Mouse (Mus musculus) Patski (cell line): ENCODE measurements around the gene Stk10. TPM values are rescaled to one million over a fixed set of nuclear protein-coding genes. Genes with fewer than 3 reads are reported as not detected.
A peak's percentile ranks its signal among the peaks of the same experiment; 100 is the strongest.

Source experiments
- ATAC-seq: fragments of 100-300 bp; one replicate; pipeline ENCODE4 v1.8.0; 2021
- CTCF ChIA-PET: fragments of 350-600 bp; sonication (Branson Sonifier 250); formaldehyde crosslinking; loops from one replicate; lab custom pipeline; 2022; ENCODE audit warnings: inconsistent platforms; lab: Charles Lee
- POLR2A ChIA-PET: fragments of 350-600 bp; sonication (Branson Sonifier 250); formaldehyde crosslinking; loops from one replicate; lab custom pipeline; 2022; ENCODE audit warnings: antibody characterized with exemption, inconsistent platforms; lab: Charles Lee
- DNase-seq: peaks from one replicate; pipeline ENCODE4 v3.0.0-alpha.2; 2011; ENCODE audit warnings: low read depth, low spot score
- H3K27me3 ChIP-seq: fragments of 371-371 bp; one replicate; pipeline ENCODE4 v1.5.1; 2021
- CTCF ChIP-seq: fragments of 100-300 bp; IDR thresholded peaks from one replicate; pipeline ENCODE4 v1.5.1; 2021
- in situ Hi-C: fragments of 300-500 bp; cut with MboI; formaldehyde crosslinking; loops from 3 replicates; pipeline ENCODE4 v1.11.1; 2018; ENCODE audit warnings: low pct_unique_long_range_greater_than_20kb, mixed read lengths
- polyA plus RNA-seq: library from polyadenylated mRNA; unstranded; gene quantifications from one replicate; pipeline ENCODE4 v1.2.3, GENCODE M21; 2021

The Stk10 gene
- polyA plus RNA-seq, 1 experiment from 2014 or later: 18.1 TPM

DNA sequence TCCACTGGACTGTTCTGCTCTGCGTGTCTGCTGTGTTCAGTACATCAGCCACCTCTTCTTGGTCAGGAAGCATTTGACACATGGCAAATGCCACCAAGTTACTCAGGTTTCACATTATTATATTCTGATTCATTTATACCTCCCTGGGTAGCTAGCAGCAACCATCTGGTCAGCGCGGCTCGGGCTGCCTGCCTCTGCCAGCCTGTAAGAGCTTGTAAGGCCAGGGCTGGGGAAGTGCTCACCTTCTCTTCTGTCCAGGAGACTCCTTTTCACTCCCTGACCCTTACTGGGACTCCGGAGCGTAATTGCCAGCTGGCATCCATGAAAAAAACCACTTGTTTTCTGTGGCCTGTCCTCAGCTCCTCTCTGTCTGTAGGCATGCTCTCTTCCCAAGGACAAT is 16.1 kb downstream of the Stk10 start:
- POLR2A ChIA-PET: no interaction called here
- H3K27me3 ChIP-seq: no peaks in the 10 kb centered on the region
- in situ Hi-C loops: no loop called here
- DNase-seq (no peak), ATAC-seq (no peak)
- no peak for TF ChIP-seq CTCF
- CTCF ChIA-PET: interaction anchor here (1.7 kb wide), 1 partner anchor 11 kb away, joined by 7 read pairs; no protein-coding TSS in a partner anchor

DNA sequence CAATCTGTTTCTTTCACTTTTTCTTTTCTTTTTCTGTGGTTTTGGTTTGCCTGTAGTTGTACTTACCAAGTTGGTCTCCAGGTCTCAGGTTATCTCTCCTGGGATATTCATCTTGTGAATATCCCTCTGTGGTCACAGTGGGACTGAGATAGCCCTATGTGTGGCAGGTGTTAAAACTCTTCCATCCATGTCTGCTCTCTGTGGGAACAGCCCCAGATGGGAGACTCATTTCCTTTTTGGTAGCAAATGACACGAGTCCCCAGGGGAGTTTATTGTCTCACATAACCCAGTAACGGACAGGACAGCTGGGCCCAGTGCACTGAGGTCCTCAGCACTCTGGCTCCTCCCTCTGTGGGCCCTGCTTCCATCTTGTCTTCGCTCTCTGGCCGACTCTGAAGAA is 17.0 kb downstream of the Stk10 start:
- no peak for TF ChIP-seq CTCF
- DNase-seq (no peak), ATAC-seq (no peak)
- POLR2A ChIA-PET: no interaction called here
- H3K27me3 ChIP-seq: no peaks in the 10 kb centered on the region
- in situ Hi-C loops: no loop called here
- CTCF ChIA-PET: interaction anchor here (1.7 kb wide), 1 partner anchor 10 kb away, joined by 7 read pairs; no protein-coding TSS in a partner anchor

DNA sequence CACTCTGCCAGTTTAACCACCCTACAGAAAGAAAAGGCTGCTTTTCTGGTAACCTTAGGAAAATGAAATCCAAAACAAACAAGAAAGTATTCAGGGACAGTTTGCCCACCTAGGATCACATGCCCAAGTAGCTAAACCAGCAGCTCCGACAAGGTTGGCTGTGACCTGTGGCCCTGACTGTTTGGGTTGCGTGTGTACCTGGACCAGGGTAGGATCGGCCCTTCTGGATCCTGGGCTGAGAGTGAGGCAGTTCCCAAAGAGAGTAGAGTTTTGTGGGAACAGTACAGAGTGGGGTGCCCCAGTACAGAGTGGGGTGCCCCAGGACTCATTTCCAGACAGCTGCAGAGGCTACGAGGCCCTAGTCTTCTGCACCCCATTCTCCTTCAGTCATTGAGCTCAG is 18.0 kb downstream of the Stk10 start:
- ATAC-seq (no peak), DNase-seq (no peak)
- in situ Hi-C loops: no loop called here
- ChIA-PET POLR2A (interaction anchor here (2.3 kb wide), 1 partner anchor 18 kb away, joined by 10 read pairs; the partner anchor contains the start of gene Stk10), CTCF (interaction anchor here (1.4 kb wide), 1 partner anchor 12 kb away, joined by 4 read pairs; no protein-coding TSS in a partner anchor)
- H3K27me3 ChIP-seq: no peaks in the 10 kb centered on the region
- no peak for TF ChIP-seq CTCF

DNA sequence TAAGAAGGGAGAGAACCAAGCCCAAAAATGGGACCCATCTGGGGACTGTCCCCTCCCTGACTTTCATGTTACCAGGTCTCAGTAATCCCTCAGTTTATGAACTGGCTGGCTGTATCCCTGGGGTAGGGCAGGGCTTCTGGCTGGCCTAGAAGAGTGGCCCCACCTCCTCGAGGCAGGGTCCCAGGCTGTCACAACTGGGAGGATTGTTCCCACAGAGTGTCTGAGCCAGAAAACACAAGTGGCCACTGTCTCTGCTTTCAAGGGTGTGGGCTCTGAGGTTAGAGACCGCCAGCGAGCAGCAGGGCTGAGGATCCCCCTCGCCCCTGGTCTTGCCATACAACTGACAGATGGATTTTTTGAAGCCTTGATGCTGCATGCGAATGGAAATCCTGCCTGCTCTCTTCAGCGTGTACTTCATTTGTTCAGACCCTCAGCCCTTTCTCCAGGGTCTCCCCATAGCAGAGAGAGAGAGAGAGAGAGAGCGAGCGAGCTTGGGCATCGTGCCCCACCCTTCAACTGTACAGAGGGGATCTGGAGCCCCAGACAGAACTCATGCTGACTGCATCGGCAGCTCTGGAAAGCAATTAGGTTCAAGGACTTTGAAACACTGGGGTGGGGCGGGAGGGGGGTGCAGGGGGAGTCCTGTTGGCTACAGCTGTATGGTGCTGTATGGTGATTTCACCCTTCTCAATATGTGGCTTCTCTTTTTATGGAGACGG is 18.6 kb downstream of the Stk10 start:
- in situ Hi-C loops: no loop called here
- ATAC-seq (no peak), DNase-seq (no peak)
- no peaks in the 10 kb centered on the region for H3K27me3 ChIP-seq
- ChIA-PET CTCF (interaction anchor here (1.0 to 1.4 kb wide), 2 partner anchors 13 to 82 kb away, joined by 3 to 4 read pairs; no protein-coding TSS in a partner anchor), POLR2A (interaction anchor here (2.3 kb wide), 1 partner anchor 18 kb away, joined by 10 read pairs; the partner anchor contains the start of gene Stk10)
- no peak for TF ChIP-seq CTCF

DNA sequence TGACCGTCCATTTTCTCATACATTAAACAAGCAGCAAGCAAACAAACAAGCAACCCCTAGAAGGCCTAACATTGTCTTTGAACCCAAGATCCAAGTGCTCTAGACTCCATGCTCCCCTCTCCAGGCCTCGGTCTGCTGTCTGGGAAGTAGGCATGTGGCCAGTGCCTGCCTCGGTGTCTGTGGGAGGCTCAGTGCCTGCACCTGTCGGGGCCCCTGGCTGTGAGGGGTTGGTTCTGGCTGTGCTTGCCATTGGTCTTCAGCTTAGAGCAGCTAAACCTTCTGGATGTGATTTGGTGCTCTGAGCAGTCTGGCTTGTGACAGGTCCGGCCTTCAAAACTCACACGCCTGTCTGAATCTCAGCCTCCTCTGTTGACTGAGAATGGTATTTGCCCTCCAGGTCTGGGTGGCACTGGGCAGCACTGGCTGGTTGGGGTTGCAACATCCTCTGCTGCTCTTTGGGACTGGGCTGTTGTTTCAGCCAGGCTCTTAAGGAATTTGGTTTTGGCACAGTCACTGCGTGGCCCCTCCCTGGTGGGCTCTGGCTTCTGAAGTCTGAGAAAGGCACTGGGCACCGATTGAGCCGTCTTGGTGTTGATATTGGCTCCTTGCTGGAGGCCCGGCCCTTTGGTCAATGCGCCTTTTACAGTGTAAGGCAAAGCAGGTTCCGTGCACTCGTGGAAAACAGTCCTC is 19.4 kb downstream of the Stk10 start:
- peak; percentile 97 for ATAC-seq
- no peak for TF ChIP-seq CTCF
- CTCF ChIA-PET: interaction anchor here (1.0 to 1.6 kb wide), 3 partner anchors 14 to 83 kb away, joined by 3 to 4 read pairs (median 4); no protein-coding TSS in a partner anchor
- POLR2A ChIA-PET: interaction anchor here (2.3 kb wide), 1 partner anchor 19 kb away, joined by 10 read pairs; the partner anchor contains the start of gene Stk10
- in situ Hi-C loops: no loop called here
- DNase-seq: peak; percentile 91
- H3K27me3 ChIP-seq: no peaks in the 10 kb centered on the region

DNA sequence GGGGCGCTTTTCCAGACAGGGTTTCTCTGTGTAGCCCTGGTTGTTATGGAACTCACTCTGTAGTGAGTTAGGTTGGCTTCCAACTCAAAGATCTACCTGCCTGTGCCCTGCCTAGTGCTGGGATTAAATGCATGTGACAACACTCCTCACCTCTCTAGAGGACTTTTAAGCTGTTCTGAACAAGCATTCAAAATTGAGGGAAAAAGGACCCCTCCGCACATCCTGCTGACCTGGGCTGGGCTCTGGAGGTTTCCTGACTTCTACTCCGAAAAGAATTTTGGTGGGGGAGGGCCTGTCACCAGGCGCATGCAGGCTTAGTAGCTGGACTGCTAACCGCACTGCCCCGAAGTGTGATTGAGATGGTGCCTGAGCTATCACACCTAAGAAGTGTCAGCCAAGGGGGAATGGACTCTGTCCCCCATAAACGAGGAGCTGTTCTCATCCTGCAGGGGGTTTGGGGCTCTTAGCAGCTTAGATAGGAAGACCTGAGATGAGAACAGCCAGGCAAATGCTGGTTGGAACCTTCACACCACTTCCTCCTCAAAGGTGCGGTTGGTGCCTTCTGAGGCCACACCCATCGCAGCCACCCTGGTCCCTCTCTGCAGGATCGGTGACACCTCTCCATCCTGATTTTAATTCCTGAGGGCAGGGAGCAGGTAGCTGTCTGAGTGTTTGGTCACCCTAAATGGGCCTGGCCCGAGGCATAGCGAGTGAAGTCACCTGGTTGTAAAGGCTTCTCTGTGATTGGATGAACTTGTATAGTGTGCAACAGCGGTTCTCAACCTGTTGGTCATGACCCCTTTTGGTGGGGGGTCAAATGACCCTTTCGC is 20.4 kb downstream of the Stk10 start:
- no peak for ATAC-seq
- no peaks in the 10 kb centered on the region for H3K27me3 ChIP-seq
- in situ Hi-C loops: no loop called here
- no peak for TF ChIP-seq CTCF
- no peak for DNase-seq
- ChIA-PET POLR2A (interaction anchor here (0.6 to 2.3 kb wide), 3 partner anchors 20 to 67 kb away, joined by 3 to 10 read pairs (median 3); partner anchors contain the start of gene Stk10), CTCF (interaction anchor here (1.6 kb wide), 1 partner anchor 40 kb away, joined by 4 read pairs; no protein-coding TSS in a partner anchor)

DNA sequence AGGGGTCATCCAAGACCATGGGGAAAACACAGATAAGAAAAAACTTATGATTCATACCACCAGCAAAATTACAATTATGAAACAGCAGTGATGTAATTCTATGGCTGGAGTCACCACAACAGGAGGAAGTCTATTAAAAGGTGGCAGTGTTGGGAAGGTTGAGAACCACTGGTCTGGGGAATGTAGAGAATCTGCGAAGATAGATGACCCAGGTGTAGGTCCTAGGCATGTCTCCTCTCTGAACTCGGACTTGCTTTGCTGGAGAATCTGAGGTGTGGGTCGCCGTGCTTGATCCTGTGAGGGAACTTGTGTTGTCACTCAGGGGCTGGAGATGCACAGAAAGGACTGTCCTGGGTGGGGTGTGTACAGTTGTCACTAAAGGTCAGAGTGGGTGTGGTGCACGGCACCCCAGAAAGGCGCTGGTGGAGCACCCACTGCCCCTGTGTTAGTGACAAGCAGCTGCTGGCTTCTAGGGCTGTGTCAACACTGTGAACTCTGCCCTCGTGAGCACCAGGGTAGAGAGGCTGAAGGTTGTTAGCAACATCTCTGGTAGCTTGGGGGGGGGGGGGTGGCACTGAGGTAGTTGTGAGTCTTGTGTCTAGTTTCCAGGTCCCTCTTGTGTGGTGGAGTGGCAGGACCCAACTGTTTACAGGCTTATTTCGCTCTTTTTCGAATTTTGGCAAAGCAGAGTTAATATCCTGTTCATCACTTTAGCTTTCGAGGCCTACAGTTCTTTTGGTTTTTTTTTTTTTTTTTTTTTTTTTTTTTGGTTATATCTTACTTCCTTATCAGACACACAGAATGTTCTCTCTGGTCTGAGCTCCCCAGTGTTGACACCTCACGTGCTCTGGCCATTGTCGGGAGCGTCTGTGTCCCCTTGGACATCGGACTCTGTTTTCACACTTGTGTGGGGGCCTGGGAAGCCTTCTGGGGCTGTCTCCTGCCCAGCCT is 21.3 kb downstream of the Stk10 start:
- ChIA-PET POLR2A (no interaction called here), CTCF (interaction anchor here (1.4 kb wide), 1 partner anchor 38 kb away, joined by 4 read pairs; no protein-coding TSS in a partner anchor)
- no peaks in the 10 kb centered on the region for H3K27me3 ChIP-seq
- in situ Hi-C loops: no loop called here
- ATAC-seq: no peak
- DNase-seq: no peak
- no peak for TF ChIP-seq CTCF

DNA sequence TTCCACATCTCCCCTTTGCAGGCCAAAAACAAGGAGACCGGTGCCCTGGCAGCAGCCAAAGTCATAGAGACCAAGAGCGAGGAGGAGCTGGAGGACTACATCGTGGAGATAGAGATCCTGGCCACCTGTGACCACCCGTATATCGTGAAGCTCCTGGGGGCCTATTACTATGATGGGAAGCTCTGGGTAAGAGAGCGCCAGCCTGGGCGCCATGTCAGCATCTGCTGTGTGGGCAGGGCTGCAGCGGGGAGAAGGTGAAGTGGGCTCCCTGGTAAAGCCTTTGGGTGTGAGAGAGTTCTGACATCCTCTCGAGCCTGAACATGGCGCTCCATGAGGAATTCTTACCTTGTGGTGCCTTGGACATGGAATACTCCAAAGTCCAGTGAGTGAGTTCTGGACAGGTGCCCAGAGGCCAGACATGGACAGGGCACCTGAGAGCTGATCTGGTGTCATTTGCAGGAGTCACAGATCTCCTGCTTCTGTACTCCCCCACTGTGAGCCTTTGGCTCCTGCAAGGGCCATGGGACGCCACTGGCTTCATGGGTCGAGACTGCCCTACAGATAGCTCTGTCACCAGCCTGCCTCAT is 22.1 kb downstream of the Stk10 start:
- ATAC-seq: no peak
- CTCF ChIA-PET: interaction anchor here (1.4 kb wide), 1 partner anchor 37 kb away, joined by 4 read pairs; no protein-coding TSS in a partner anchor
- DNase-seq: no peak
- H3K27me3 ChIP-seq: no peaks in the 10 kb centered on the region
- POLR2A ChIA-PET: no interaction called here
- in situ Hi-C loops: no loop called here
- TF ChIP-seq CTCF: no peak
